Mouse (Mus musculus) neural tube, embryonic 12.5 days (tissue): ENCODE measurements around the gene Cers3. TPM values are rescaled to one million over a fixed set of nuclear protein-coding genes. Genes with fewer than 3 reads are reported as not detected.

Experiments
- ATAC-seq: fragments of 200-750 bp; cut with Nextera tagmentation; 2 replicates; pipeline ENCODE4 v1.8.0; 2017; ENCODE audit warnings: low read depth, mild to moderate bottlenecking, moderate TSS enrichment, moderate library complexity; ENCODE audit not compliant: low FRiP score
- H3K27ac ChIP-seq: fragments of 300-500 bp; sonication (generic); 2 replicates; pipeline ENCODE4 v1.5.1; 2016
- H3K27me3 ChIP-seq: fragments of 300-500 bp; sonication (generic); replicated peaks from 2 replicates; pipeline ENCODE4 v1.6.1; 2016; ENCODE audit warnings: mild to moderate bottlenecking
- H3K36me3 ChIP-seq: fragments of 300-500 bp; sonication (generic); 2 replicates; pipeline ENCODE4 v1.6.1; 2016; ENCODE audit warnings: mild to moderate bottlenecking
- H3K4me1 ChIP-seq: fragments of 300-500 bp; sonication (generic); 2 replicates; pipeline ENCODE4 v1.6.1; 2016
- H3K4me2 ChIP-seq: fragments of 300-500 bp; sonication (generic); replicated peaks from 2 replicates; pipeline ENCODE4 v1.6.1; 2016; ENCODE audit warnings: mild to moderate bottlenecking
- H3K4me3 ChIP-seq: fragments of 300-500 bp; sonication (generic); 2 replicates; pipeline ENCODE4 v1.5.1; 2016
- H3K9ac ChIP-seq: fragments of 300-500 bp; sonication (generic); 2 replicates; pipeline ENCODE4 v1.6.1; 2016; ENCODE audit warnings: mild to moderate bottlenecking
- H3K9me3 ChIP-seq: fragments of 300-500 bp; sonication (generic); 2 replicates; pipeline ENCODE4 v1.6.1; 2016; ENCODE audit warnings: mild to moderate bottlenecking
- WGBS: fragments of 180-500 bp; shearing (Covaris S2); methylation state at CpG from one replicate; pipeline ENCODE4 v1.1.7; 2016; 5-methylcytosine and 5-hydroxymethylcytosine counted together
- polyA plus RNA-seq: library from polyadenylated mRNA; unstranded; fragments of >200 nt; fragmentation: Nextera tagmentation; extraction: Ambion mirVana; gene quantifications from 2 replicates; pipeline ENCODE4 v1.2.1, GENCODE M21; 2016

Gene Cers3
- polyA plus RNA-seq, 1 experiment from 2014 or later, result 0.75 TPM

GRCm38 (mm10) chr7:66847299-66847698 is 104.0 kb downstream of the Cers3 start:
- ATAC-seq, result no peak
- Histone ChIP-seq H3K9ac (no peak overlapping the region), H3K4me1 (no peaks in the 10 kb centered on the region), H3K9me3 (no peaks in the 10 kb centered on the region), H3K4me2 (no peak overlapping the region), H3K4me3 (no peak overlapping the region), H3K27me3 (no peaks in the 10 kb centered on the region), H3K27ac (no peak overlapping the region), H3K36me3 (no peaks in the 10 kb centered on the region)
- WGBS, result 88% methylated on average over 9 of the region's 9 CpGs

GRCm38 (mm10) chr7:66849316-66849715 is 106.0 kb downstream of the Cers3 start:
- Histone ChIP-seq H3K36me3 (no peaks in the 10 kb centered on the region), H3K9ac (no peak overlapping the region), H3K27ac (no peak overlapping the region), H3K4me2 (no peak overlapping the region), H3K9me3 (no peaks in the 10 kb centered on the region), H3K4me3 (no peak overlapping the region), H3K27me3 (no peaks in the 10 kb centered on the region), H3K4me1 (no peaks in the 10 kb centered on the region)
- no peak for ATAC-seq
- WGBS, result 94% methylated on average over 6 of the region's 6 CpGs

- Histone ChIP-seq H3K27me3 (no peaks in the 10 kb centered on the region), H3K36me3 (no peaks in the 10 kb centered on the region), H3K9ac (no peak overlapping the region), H3K27ac (no peak overlapping the region), H3K4me2 (no peak overlapping the region), H3K4me1 (no peaks in the 10 kb centered on the region), H3K9me3 (no peaks in the 10 kb centered on the region), H3K4me3 (no peak overlapping the region)
- ATAC-seq, result no peak
- 65% methylated on average over 3 of the region's 3 CpGs for WGBS
Observed at GRCm38 (mm10) chr7:66852164-66852563, 108.9 kb downstream of the Cers3 start.

- H3K36me3 ChIP-seq, result no peaks in the 10 kb centered on the region
- H3K27ac ChIP-seq, result no peak overlapping the region
- no peaks in the 10 kb centered on the region for H3K4me1 ChIP-seq
- no peak overlapping the region for H3K4me3 ChIP-seq
- no peaks in the 10 kb centered on the region for H3K9me3 ChIP-seq
- 74% methylated on average over 1 of the region's 1 CpGs for WGBS
- no peak overlapping the region for H3K9ac ChIP-seq
- ATAC-seq, result no peak
- H3K4me2 ChIP-seq, result no peak overlapping the region
- H3K27me3 ChIP-seq, result no peaks in the 10 kb centered on the region
Observed at GRCm38 (mm10) chr7:66857610-66858009, 114.3 kb downstream of the Cers3 start.

- H3K4me3 ChIP-seq, result no peak overlapping the region
- no peaks in the 10 kb centered on the region for H3K9me3 ChIP-seq
- no peaks in the 10 kb centered on the region for H3K27me3 ChIP-seq
- WGBS, result 80% methylated on average over 12 of the region's 12 CpGs
- H3K9ac ChIP-seq, result no peak overlapping the region
- H3K27ac ChIP-seq, result no peak overlapping the region
- no peaks in the 10 kb centered on the region for H3K4me1 ChIP-seq
- no peak for ATAC-seq
- no peak overlapping the region for H3K4me2 ChIP-seq
- H3K36me3 ChIP-seq, result no peaks in the 10 kb centered on the region
Observed at GRCm38 (mm10) chr7:66858247-66859075, 115.2 kb downstream of the Cers3 start.

- no peak overlapping the region for H3K9ac ChIP-seq
- no peaks in the 10 kb centered on the region for H3K36me3 ChIP-seq
- H3K9me3 ChIP-seq, result no peaks in the 10 kb centered on the region
- WGBS, result 69% methylated on average over 5 of the region's 5 CpGs
- no peaks in the 10 kb centered on the region for H3K27me3 ChIP-seq
- ATAC-seq, result no peak
- no peak overlapping the region for H3K27ac ChIP-seq
- H3K4me1 ChIP-seq, result no peaks in the 10 kb centered on the region
- no peak overlapping the region for H3K4me2 ChIP-seq
- no peak overlapping the region for H3K4me3 ChIP-seq
Observed at GRCm38 (mm10) chr7:66859220-66859619, 115.9 kb downstream of the Cers3 start.

GRCm38 (mm10) chr7:66866944-66867718 is 123.8 kb downstream of the Cers3 start:
- WGBS, result 76% methylated on average over 19 of the region's 19 CpGs

GRCm38 (mm10) chr7:66867719-66868501 is 124.6 kb downstream of the Cers3 start:
- peaks cover 25% of the 10 kb centered on the region for H3K4me1 ChIP-seq

More at GRCm38 (mm10) chr7:66866944-66867718, 123.8 kb downstream of the Cers3 start:
- H3K4me3 ChIP-seq, result no peak overlapping the region
- H3K4me2 ChIP-seq, result no peak overlapping the region
- H3K4me1 ChIP-seq, result peaks cover 24% of the 10 kb centered on the region
- 0 out of 2 replicates have a peak overlapping the region, but pooled peaks have one; percentile 5 for H3K27ac ChIP-seq
- H3K9ac ChIP-seq, result no peak overlapping the region
- H3K9me3 ChIP-seq, result no peaks in the 10 kb centered on the region
- H3K36me3 ChIP-seq, result no peaks in the 10 kb centered on the region
- H3K27me3 ChIP-seq, result no peaks in the 10 kb centered on the region
- ATAC-seq, result no peak

GRCm38 (mm10) chr7:66871520-66871919 is 128.2 kb downstream of the Cers3 start:
- WGBS, result 67% methylated on average over 7 of the region's 7 CpGs
- Histone ChIP-seq H3K27ac (no peak overlapping the region), H3K4me3 (no peak overlapping the region), H3K36me3 (no peaks in the 10 kb centered on the region), H3K9me3 (no peaks in the 10 kb centered on the region), H3K9ac (no peak overlapping the region), H3K4me1 (peaks cover 24% of the 10 kb centered on the region), H3K27me3 (no peaks in the 10 kb centered on the region), H3K4me2 (no peak overlapping the region)
- no peak for ATAC-seq

More at GRCm38 (mm10) chr7:66867719-66868501, 124.6 kb downstream of the Cers3 start:
- peak; percentile 62; the same call in 1 of the 2 replicates for ATAC-seq
- 27% methylated on average over 13 of the region's 13 CpGs for WGBS
- no peaks in the 10 kb centered on the region for H3K27me3 ChIP-seq
- peak overlapping the region; percentile 7; the same call in 1 of the 2 replicates for H3K4me2 ChIP-seq
- no peaks in the 10 kb centered on the region for H3K36me3 ChIP-seq
- no peak overlapping the region for H3K9ac ChIP-seq
- H3K27ac ChIP-seq, result 0 out of 2 replicates have a peak overlapping the region, but pooled peaks have one; percentile 5
- no peaks in the 10 kb centered on the region for H3K9me3 ChIP-seq
- no peak overlapping the region for H3K4me3 ChIP-seq

- no peak overlapping the region for H3K27ac ChIP-seq
- H3K4me2 ChIP-seq, result no peak overlapping the region
- no peak for ATAC-seq
- 86% methylated on average over 14 of the region's 14 CpGs for WGBS
- no peaks in the 10 kb centered on the region for H3K27me3 ChIP-seq
- H3K4me1 ChIP-seq, result peaks cover 19% of the 10 kb centered on the region
- no peaks in the 10 kb centered on the region for H3K9me3 ChIP-seq
- no peak overlapping the region for H3K9ac ChIP-seq
- H3K36me3 ChIP-seq, result no peaks in the 10 kb centered on the region
- H3K4me3 ChIP-seq, result no peak overlapping the region
Observed at GRCm38 (mm10) chr7:66871940-66872511, 128.7 kb downstream of the Cers3 start.

- H3K4me1 ChIP-seq, result peaks cover 9% of the 10 kb centered on the region
- 93% methylated on average over 2 of the region's 2 CpGs for WGBS
- H3K27ac ChIP-seq, result no peak overlapping the region
- H3K27me3 ChIP-seq, result no peaks in the 10 kb centered on the region
- no peak overlapping the region for H3K4me3 ChIP-seq
- no peak for ATAC-seq
- H3K4me2 ChIP-seq, result no peak overlapping the region
- no peaks in the 10 kb centered on the region for H3K9me3 ChIP-seq
- H3K36me3 ChIP-seq, result no peaks in the 10 kb centered on the region
- H3K9ac ChIP-seq, result no peak overlapping the region
Observed at GRCm38 (mm10) chr7:66873235-66873634, 129.9 kb downstream of the Cers3 start.
